Mouse (Mus musculus): ENCODE results near the gene Timm44.

- TF ChIP-seq CTCF (IDR thresholded peaks at IDR 0.05; ENCODE audit: insufficient read depth, low read length), result no peak
- no peak for TF ChIP-seq POLR2A (IDR thresholded peaks at IDR 0.05; ENCODE audit: borderline replicate concordance, extremely low read depth, low read depth, low read length)
These were observed 28.4 kb upstream of the Timm44 start for GRCm38 (mm10) chr8:4304124-4304547.

Measured in lung, adult 2 months (tissue).